11 mouse cellular contexts compared by ENCODE assay signal in genomic region chr12:102698089-102698684, GRCm38 (mm10). TPM values are rescaled to one million over a fixed set of nuclear protein-coding genes. Genes with fewer than 3 reads are reported as not detected.
DNase-seq lines count a peak whose midpoint lies in the region; ATAC-seq and TF ChIP-seq lines count a peak whose summit lies in the region.
"Had no signal": no experiment of that assay in that cellular context is flagged by ENCODE, and none has a peak within 500 bp of the region (broad histone marks: within the 10 kb centered on the region; RNA-seq: fewer than 3 reads in every experiment).

No protein-coding gene starts in this region.

- peak overlapping the region; percentile 97 for H3K27ac ChIP-seq in CH12.LX (ENCODE audit: insufficient read depth, low read depth)
- peak overlapping the region; percentile 73 for H3K27ac ChIP-seq in hindbrain, embryonic 12.5 days
- H3K27ac ChIP-seq in midbrain, embryonic 13.5 days = peak overlapping the region; percentile 81

- WGBS in hindbrain, embryonic 12.5 days = 6% methylated on average over 1 of the region's 1 CpGs
- 0% methylated on average over 1 of the region's 1 CpGs for WGBS in midbrain, embryonic 13.5 days

- H3K4me1 ChIP-seq in CH12.LX (ENCODE audit: control insufficient read depth in 1 of 2, insufficient read depth in 2 of 2) = peaks cover 47 to 91% of the 10 kb centered on the region in 2 experiments
- H3K4me1 ChIP-seq in hindbrain, embryonic 12.5 days = peaks cover 52% of the 10 kb centered on the region
- peaks cover 53% of the 10 kb centered on the region for H3K4me1 ChIP-seq in midbrain, embryonic 13.5 days (replicated peaks)

- dilution Hi-C loops in CH12.LX (cut with MboI; ENCODE audit: extremely low pct_ligation_motif_present, extremely low pct_unique_long_range_greater_than_20kb, low sequenced_read_pairs) = no loop called here

- peak overlapping the region; percentile 79 for H3K4me2 ChIP-seq in CH12.LX (ENCODE audit: insufficient read depth, low read depth, poor library complexity, severe bottlenecking)
- no peak overlapping the region for H3K4me2 ChIP-seq in hindbrain, embryonic 12.5 days (replicated peaks)
- no peak overlapping the region for H3K4me2 ChIP-seq in midbrain, embryonic 13.5 days (replicated peaks)

- TF ChIP-seq EP300 in CH12.LX (IDR thresholded peaks at IDR 0.05; ENCODE audit: low read length) = no peak

- H3K4me3 ChIP-seq in CH12.LX (replicated peaks in 1 of 3; ENCODE audit: low read depth in 2 of 3, low read length in 2 of 3, poor library complexity in 1 of 3) = no peak overlapping the region
- no peak overlapping the region for H3K4me3 ChIP-seq in hindbrain, embryonic 12.5 days
- no peak overlapping the region for H3K4me3 ChIP-seq in midbrain, embryonic 13.5 days (replicated peaks)

- in situ Hi-C loops in CH12.LX (cut with MboI; ENCODE audit: low pct_ligation_motif_present, low pct_unique_long_range_greater_than_20kb, low sequenced_read_pairs) = loop anchor here (10.0 kb wide), 1 partner anchor 53 kb away; no protein-coding TSS in a partner anchor

- TF ChIP-seq RAD21 in CH12.LX (IDR thresholded peaks at IDR 0.05; ENCODE audit: low read depth, low read length) = no peak

- H3K27me3 ChIP-seq in CH12.LX (replicated peaks) = no peaks in the 10 kb centered on the region
- no peaks in the 10 kb centered on the region for H3K27me3 ChIP-seq in hindbrain, embryonic 12.5 days
- no peaks in the 10 kb centered on the region for H3K27me3 ChIP-seq in midbrain, embryonic 13.5 days

- H3K79me2 ChIP-seq in CH12.LX (replicated peaks; ENCODE audit: control insufficient read depth, extremely low read depth, insufficient read depth, poor library complexity, severe bottlenecking) = peaks cover 56% of the 10 kb centered on the region

- peak; percentile 78 for ATAC-seq in hindbrain, embryonic 12.5 days (ENCODE audit: low FRiP score)
- peak; percentile 65 for ATAC-seq in midbrain, embryonic 13.5 days

- TF ChIP-seq CTCF in CH12.LX (conservative IDR thresholded peaks at IDR 0.05 in 1 of 2, IDR thresholded peaks at IDR 0.05 in 1 of 2; ENCODE audit: low read depth in 2 of 2, low read length in 2 of 2) = no peak

- TF ChIP-seq POLR2A in CH12.LX (IDR thresholded peaks at IDR 0.05; ENCODE audit: low read depth, low read length) = no peak

- H3K9me3 ChIP-seq in CH12.LX (replicated peaks; ENCODE audit: low read length) = no peaks in the 10 kb centered on the region
- H3K9me3 ChIP-seq in hindbrain, embryonic 12.5 days (replicated peaks) = no peaks in the 10 kb centered on the region
- H3K9me3 ChIP-seq in midbrain, embryonic 13.5 days = no peaks in the 10 kb centered on the region

- peak overlapping the region; percentile 75 for H3K9ac ChIP-seq in CH12.LX (ENCODE audit: insufficient read depth, low read depth)
- no peak overlapping the region for H3K9ac ChIP-seq in hindbrain, embryonic 12.5 days
- no peak overlapping the region for H3K9ac ChIP-seq in midbrain, embryonic 13.5 days (replicated peaks)

- DNase-seq in cerebellum, adult 9-11 months = peak; percentile 47
- DNase-seq in cerebellum, adult 18-20 months = no peak
- DNase-seq in CH12.LX (ENCODE audit: extremely low read depth) = no peak
- no peak for DNase-seq in lung, postnatal 25 days (ENCODE audit: low spot score)
- no peak for DNase-seq in frontal cortex, postnatal 25 days (ENCODE audit: low spot score in 2 of 2)
- DNase-seq in Muller cell, postnatal 12 days (ENCODE audit: inconsistent ontology term) = no peak
- DNase-seq: spleen, adult 18-20 months had no signal

- peaks cover 0 to 16% of the 10 kb centered on the region in 2 experiments for H3K36me3 ChIP-seq in CH12.LX (replicated peaks in 1 of 2; ENCODE audit: control insufficient read depth in 1 of 2, insufficient read depth in 1 of 2, low read length in 1 of 2)
- H3K36me3 ChIP-seq in hindbrain, embryonic 12.5 days = no peaks in the 10 kb centered on the region
- H3K36me3 ChIP-seq in midbrain, embryonic 13.5 days = no peaks in the 10 kb centered on the region

TF ChIP-seq in CH12.LX, 34 proteins besides CTCF, POLR2A, EP300 and RAD21 (continues in another document):
- no peak for TF ChIP-seq MEF2A (IDR thresholded peaks at IDR 0.05; ENCODE audit: borderline replicate concordance, low read depth, low read length)
- TF ChIP-seq MXI1 (IDR thresholded peaks at IDR 0.05; ENCODE audit: low read depth, low read length) = peak; percentile 50; the same call in 1 of the 2 replicates
- no peak for TF ChIP-seq MAX (IDR thresholded peaks at IDR 0.05; ENCODE audit: low read length)
- peak; percentile 60; the same call in 1 of the 2 replicates for TF ChIP-seq TCF12 (IDR thresholded peaks at IDR 0.05; ENCODE audit: low read depth, low read length)
- no peak for TF ChIP-seq ZMIZ1 (IDR thresholded peaks at IDR 0.05; ENCODE audit: low read depth, low read length)
- no peak for TF ChIP-seq JUND (conservative IDR thresholded peaks at IDR 0.05; ENCODE audit: low read depth, low read length)
- no peak for TF ChIP-seq USF2 (conservative IDR thresholded peaks at IDR 0.05; ENCODE audit: low read depth, low read length)
- no peak for TF ChIP-seq SMC3 (IDR thresholded peaks at IDR 0.05; ENCODE audit: low read depth, low read length)
- TF ChIP-seq BHLHE40 (IDR thresholded peaks at IDR 0.05; ENCODE audit: low read depth, low read length) = 0 out of 2 replicates have a peak, but pooled peaks have one; percentile 25
- 0 out of 2 replicates have a peak, but pooled peaks have one; percentile 13 for TF ChIP-seq NELFE (IDR thresholded peaks at IDR 0.05; ENCODE audit: low read depth, low read length)
- no peak for TF ChIP-seq CHD1 (IDR thresholded peaks at IDR 0.05; ENCODE audit: low read depth, low read length)
- no peak for TF ChIP-seq ZKSCAN1 (IDR thresholded peaks at IDR 0.05; ENCODE audit: borderline replicate concordance, low read depth, low read length)
- no peak for TF ChIP-seq MYC (IDR thresholded peaks at IDR 0.05; ENCODE audit: low read depth, low read length)
- 0 out of 2 replicates have a peak, but pooled peaks have one; percentile 57 for TF ChIP-seq MAZ (IDR thresholded peaks at IDR 0.05; ENCODE audit: low read depth, low read length)
- no peak for TF ChIP-seq POLR2AphosphoS2 (IDR thresholded peaks at IDR 0.05; ENCODE audit: low read depth, low read length)
- TF ChIP-seq GABPA (IDR thresholded peaks at IDR 0.05; ENCODE audit: insufficient replicate concordance, low read depth, low read length) = no peak
- no peak for TF ChIP-seq ZNF384 (IDR thresholded peaks at IDR 0.05; ENCODE audit: low read depth, low read length)
- 0 out of 2 replicates have a peak, but pooled peaks have one; percentile 32 for TF ChIP-seq ETS1 (conservative IDR thresholded peaks at IDR 0.05; ENCODE audit: low read depth, low read length)
- TF ChIP-seq ELF1 (IDR thresholded peaks at IDR 0.05; ENCODE audit: low read depth, low read length) = no peak
- TF ChIP-seq IRF4 (IDR thresholded peaks at IDR 0.05; ENCODE audit: low read depth, low read length) = 0 out of 2 replicates have a peak, but pooled peaks have one; percentile 18
- no peak for TF ChIP-seq PAX5 (IDR thresholded peaks at IDR 0.05; ENCODE audit: low read length)
- no peak for TF ChIP-seq JUN (IDR thresholded peaks at IDR 0.05; ENCODE audit: insufficient read depth, low read depth, low read length)
- TF ChIP-seq USF1 (IDR thresholded peaks at IDR 0.05; ENCODE audit: low read depth, low read length) = no peak
- no peak for TF ChIP-seq ZC3H11A (IDR thresholded peaks at IDR 0.05; ENCODE audit: low read depth, low read length)
- peak; percentile 73 for TF ChIP-seq CHD2 (IDR thresholded peaks at IDR 0.05; ENCODE audit: low read length)
- TF ChIP-seq SIN3A (IDR thresholded peaks at IDR 0.05; ENCODE audit: low read length) = no peak
- TF ChIP-seq E2F4 (IDR thresholded peaks at IDR 0.05; ENCODE audit: insufficient replicate concordance, low read depth, low read length) = no peak
- no peak for TF ChIP-seq TBP (conservative IDR thresholded peaks at IDR 0.05; ENCODE audit: low read depth, low read length)
- TF ChIP-seq MAFK (IDR thresholded peaks at IDR 0.05; ENCODE audit: insufficient replicate concordance, low read length) = no peak
- no peak for TF ChIP-seq UBTF (IDR thresholded peaks at IDR 0.05; ENCODE audit: low read depth, low read length)

RNA-seq across cellular contexts. Expression of gene Itpk1, which starts 6.5 kb away (rescaled TPM):
- total RNA-seq in CH12.LX (2012; rRNA removed) (16.0 and 19.2 TPM in 2 replicates), CH12.LX (2014; rRNA removed) (12.8 and 14.0 TPM in 2 replicates)
- polyA plus RNA-seq in CH12.LX (2012; ENCODE audit: insufficient read length, low read depth) = 24.3 and 25.1 TPM in 2 replicates
- 16.6 and 17.1 TPM in 2 replicates for polyA plus RNA-seq in hindbrain, embryonic 12.5 days (2016; fragmentation: Nextera tagmentation; extraction: Ambion mirVana)
- 19.7 and 20.7 TPM in 2 replicates for polyA plus RNA-seq in midbrain, embryonic 13.5 days (2015; fragmentation: Nextera tagmentation; extraction: Ambion mirVana)

RNA-seq across cellular contexts. Expression of gene Moap1, which starts 45.3 kb away (rescaled TPM):
- total RNA-seq in CH12.LX (2012; rRNA removed) (7.1 and 7.9 TPM in 2 replicates), CH12.LX (2014; rRNA removed) (5.5 and 12.7 TPM in 2 replicates)
- 6.1 and 15.4 TPM in 2 replicates for polyA plus RNA-seq in CH12.LX (2012; ENCODE audit: insufficient read length, low read depth)
- polyA plus RNA-seq in hindbrain, embryonic 12.5 days (2016; fragmentation: Nextera tagmentation; extraction: Ambion mirVana) = 35.1 and 38.2 TPM in 2 replicates
- polyA plus RNA-seq in midbrain, embryonic 13.5 days (2015; fragmentation: Nextera tagmentation; extraction: Ambion mirVana) = 52.3 and 54.8 TPM in 2 replicates

RNA-seq across cellular contexts. Expression of gene Tmem251, which starts 45.4 kb away (rescaled TPM):
- total RNA-seq in CH12.LX (2012; rRNA removed) = 3.9 and 7.2 TPM in 2 replicates
- 10.9 and 11.1 TPM in 2 replicates for total RNA-seq in CH12.LX (2014; rRNA removed)
- 13.9 and 14.6 TPM in 2 replicates for polyA plus RNA-seq in CH12.LX (2012; ENCODE audit: insufficient read length, low read depth)
- 10.8 and 11.7 TPM in 2 replicates for polyA plus RNA-seq in hindbrain, embryonic 12.5 days (2016; fragmentation: Nextera tagmentation; extraction: Ambion mirVana)
- 12.4 and 13.3 TPM in 2 replicates for polyA plus RNA-seq in midbrain, embryonic 13.5 days (2015; fragmentation: Nextera tagmentation; extraction: Ambion mirVana)

RNA-seq across cellular contexts. Expression of gene Gm28051, which starts 59.4 kb away (rescaled TPM):
- not detected in 2 replicates for total RNA-seq in CH12.LX (2012; rRNA removed)
- total RNA-seq in CH12.LX (2014; rRNA removed) = not detected in 2 replicates
- polyA plus RNA-seq in CH12.LX (2012; ENCODE audit: insufficient read length, low read depth) = not detected in 2 replicates
- not detected in 2 replicates for polyA plus RNA-seq in hindbrain, embryonic 12.5 days (2016; fragmentation: Nextera tagmentation; extraction: Ambion mirVana)
- not detected in 2 replicates for polyA plus RNA-seq in midbrain, embryonic 13.5 days (2015; fragmentation: Nextera tagmentation; extraction: Ambion mirVana)
- total RNA-seq: gastrocnemius, postnatal 4 days; liver, adult 2 months had no signal
- polyA plus RNA-seq: liver, adult 2 months had no signal

RNA-seq across cellular contexts. Expression of gene Gon7, which starts 59.4 kb away (rescaled TPM):
- 20.9 and 27.4 TPM in 2 replicates for total RNA-seq in CH12.LX (2012; rRNA removed)
- 30.0 and 33.6 TPM in 2 replicates for total RNA-seq in CH12.LX (2014; rRNA removed)
- polyA plus RNA-seq in CH12.LX (2012; ENCODE audit: insufficient read length, low read depth) = 19.6 and 21.1 TPM in 2 replicates
- 40.1 and 44.5 TPM in 2 replicates for polyA plus RNA-seq in hindbrain, embryonic 12.5 days (2016; fragmentation: Nextera tagmentation; extraction: Ambion mirVana)
- polyA plus RNA-seq in midbrain, embryonic 13.5 days (2015; fragmentation: Nextera tagmentation; extraction: Ambion mirVana) = 55.0 and 57.9 TPM in 2 replicates
